Mouse (Mus musculus): ENCODE measurements at regions not wholly inside any gene's neighbourhood (a gene's known extent, or its start where the extent isn't known, plus 50 kb on each side); places are given as distances from the start of the nearest gene placed in this dataset.

GRCm38 (mm10) chr3:41407988-41408387 is 147.5 kb upstream of the Jade1 start:
- WGBS = 80% methylated on average over 9 of the region's 9 CpGs
- H3K27ac ChIP-seq = peak overlapping the region; percentile 73; the same call in 1 of the 2 replicates
- peak overlapping the region; percentile 45 for H3K4me3 ChIP-seq
- H3K9ac ChIP-seq = peak overlapping the region; percentile 67; the same call in 1 of the 2 replicates
- ATAC-seq = peak; percentile 11; the same call in 1 of the 2 replicates
- peak overlapping the region; percentile 70 for H3K4me2 ChIP-seq
- H3K27me3 ChIP-seq = 0 out of 2 replicates have a peak, but pooled peaks cover 6% of the 10 kb centered on the region
- H3K36me3 ChIP-seq (ENCODE audit: poor library complexity, severe bottlenecking) = no peaks in the 10 kb centered on the region
- no peaks in the 10 kb centered on the region; the same call in 1 of the 2 replicates for H3K9me3 ChIP-seq (replicated peaks)
- H3K4me1 ChIP-seq = peaks cover 15% of the 10 kb centered on the region

GRCm38 (mm10) chr3:41407520-41407919 is 148.0 kb upstream of the Jade1 start:
- Histone ChIP-seq H3K27ac (no peak overlapping the region), H3K4me2 (no peak overlapping the region), H3K9me3 (replicated peaks) (no peaks in the 10 kb centered on the region; the same call in 1 of the 2 replicates), H3K9ac (no peak overlapping the region), H3K27me3 (0 out of 2 replicates have a peak, but pooled peaks cover 6% of the 10 kb centered on the region), H3K4me3 (no peak overlapping the region), H3K36me3 (ENCODE audit: poor library complexity, severe bottlenecking) (no peaks in the 10 kb centered on the region), H3K4me1 (peaks cover 15% of the 10 kb centered on the region)
- 86% methylated on average over 1 of the region's 1 CpGs for WGBS
- no peak for ATAC-seq

DNA sequence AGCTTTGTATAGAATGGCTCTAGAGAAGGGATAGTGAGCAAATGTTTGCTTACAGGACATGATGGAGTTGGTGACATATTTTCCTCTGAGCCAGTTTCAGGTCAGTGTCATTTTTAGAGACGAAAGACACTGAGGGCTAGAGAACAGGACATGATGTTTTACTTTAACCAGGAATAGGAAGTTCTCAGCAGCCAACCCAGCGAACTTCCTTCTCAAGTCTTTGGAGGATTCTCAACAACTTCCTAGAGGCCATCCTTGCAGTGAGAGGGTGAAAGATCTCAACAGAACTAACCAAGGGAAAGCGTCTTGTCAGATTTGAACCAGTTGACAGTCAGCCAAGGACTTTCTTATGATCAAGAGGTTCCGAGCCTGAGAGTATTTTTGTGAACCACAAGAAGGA is 153.7 kb upstream of the Jade1 start:
- ATAC-seq = no peak
- Histone ChIP-seq H3K4me2 (no peak overlapping the region), H3K4me1 (peaks cover 6% of the 10 kb centered on the region; the same call in 1 of the 2 replicates), H3K4me3 (no peak overlapping the region), H3K27ac (no peak overlapping the region), H3K9ac (no peak overlapping the region), H3K36me3 (ENCODE audit: poor library complexity, severe bottlenecking) (no peaks in the 10 kb centered on the region), H3K9me3 (replicated peaks) (no peaks in the 10 kb centered on the region), H3K27me3 (no peaks in the 10 kb centered on the region)
- WGBS = 89% methylated on average over 4 of the region's 4 CpGs

DNA sequence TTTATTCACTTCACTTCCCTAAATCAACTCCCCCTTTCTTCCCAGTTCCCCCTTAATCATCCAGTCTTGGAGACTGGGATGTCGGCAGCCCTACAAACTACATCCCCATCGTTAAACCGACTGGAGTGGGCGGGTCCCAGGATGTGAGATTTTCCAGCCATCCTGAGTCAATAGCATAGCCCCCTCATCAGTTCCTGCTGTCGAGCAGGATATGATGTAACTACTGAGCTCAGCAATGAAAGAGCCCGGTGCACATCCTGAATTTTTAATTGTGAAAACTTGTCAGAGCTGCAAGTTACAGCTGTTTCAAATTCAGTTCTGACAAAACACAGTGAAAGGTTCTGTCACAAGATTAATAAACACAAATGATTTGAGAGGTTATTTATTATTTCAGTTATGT is 165.7 kb upstream of the Jade1 start:
- Histone ChIP-seq H3K9ac (no peak overlapping the region), H3K4me2 (no peak overlapping the region), H3K4me1 (no peaks in the 10 kb centered on the region), H3K27me3 (no peaks in the 10 kb centered on the region), H3K36me3 (ENCODE audit: poor library complexity, severe bottlenecking) (no peaks in the 10 kb centered on the region), H3K27ac (no peak overlapping the region), H3K9me3 (replicated peaks) (no peaks in the 10 kb centered on the region), H3K4me3 (no peak overlapping the region)
- WGBS = 67% methylated on average over 6 of the region's 6 CpGs
- no peak for ATAC-seq

- H3K27me3 ChIP-seq = no peaks in the 10 kb centered on the region
- no peak overlapping the region for H3K4me2 ChIP-seq
- H3K27ac ChIP-seq = no peak overlapping the region
- no peak overlapping the region for H3K9ac ChIP-seq
- H3K4me1 ChIP-seq = no peaks in the 10 kb centered on the region
- no peaks in the 10 kb centered on the region for H3K9me3 ChIP-seq (replicated peaks)
- ATAC-seq = no peak
- WGBS = 52% methylated on average over 9 of the region's 9 CpGs
- no peaks in the 10 kb centered on the region for H3K36me3 ChIP-seq (ENCODE audit: poor library complexity, severe bottlenecking)
- no peak overlapping the region for H3K4me3 ChIP-seq
Observed at GRCm38 (mm10) chr3:41387469-41388212, 167.9 kb upstream of the Jade1 start.

DNA sequence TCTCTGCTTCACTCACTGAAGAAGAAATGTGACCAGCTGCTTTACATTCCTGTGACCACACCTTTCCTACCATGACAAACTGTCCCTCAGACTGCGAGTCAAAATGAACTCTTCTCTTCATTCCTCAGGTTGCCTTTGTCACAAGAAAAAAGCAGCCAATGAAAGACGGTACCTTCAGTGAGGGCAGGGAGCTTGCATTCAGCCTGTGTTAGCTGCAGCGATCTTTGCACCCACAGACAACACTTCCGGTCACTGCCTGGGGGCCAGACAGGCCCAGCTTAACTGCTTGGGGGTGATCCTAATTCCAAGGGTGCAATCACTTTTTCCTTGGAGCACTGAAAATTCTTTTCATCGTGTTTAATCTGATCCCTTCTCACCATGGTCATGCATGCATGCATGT is 169.2 kb upstream of the Jade1 start:
- H3K4me2 ChIP-seq = no peak overlapping the region
- WGBS = 61% methylated on average over 5 of the region's 5 CpGs
- H3K9me3 ChIP-seq (replicated peaks) = no peaks in the 10 kb centered on the region
- H3K36me3 ChIP-seq (ENCODE audit: poor library complexity, severe bottlenecking) = no peaks in the 10 kb centered on the region
- no peak for ATAC-seq
- no peak overlapping the region for H3K27ac ChIP-seq
- no peak overlapping the region for H3K9ac ChIP-seq
- H3K27me3 ChIP-seq = no peaks in the 10 kb centered on the region
- no peaks in the 10 kb centered on the region for H3K4me1 ChIP-seq
- no peak overlapping the region for H3K4me3 ChIP-seq

- 87% methylated on average over 10 of the region's 10 CpGs for WGBS
- H3K4me2 ChIP-seq = no peak overlapping the region
- no peaks in the 10 kb centered on the region for H3K27me3 ChIP-seq
- no peak overlapping the region for H3K27ac ChIP-seq
- no peak overlapping the region for H3K9ac ChIP-seq
- no peak for ATAC-seq
- H3K4me3 ChIP-seq = no peak overlapping the region
- H3K9me3 ChIP-seq (replicated peaks) = no peaks in the 10 kb centered on the region
- H3K36me3 ChIP-seq (ENCODE audit: poor library complexity, severe bottlenecking) = no peaks in the 10 kb centered on the region
- H3K4me1 ChIP-seq = no peaks in the 10 kb centered on the region
Observed at GRCm38 (mm10) chr3:41384410-41384809, 171.1 kb upstream of the Jade1 start.

- no peak for ATAC-seq
- Histone ChIP-seq H3K27ac (no peak overlapping the region; the same call in 1 of the 2 replicates), H3K4me2 (no peak overlapping the region), H3K4me1 (peaks cover 32% of the 10 kb centered on the region), H3K27me3 (no peaks in the 10 kb centered on the region), H3K9me3 (replicated peaks) (no peaks in the 10 kb centered on the region), H3K36me3 (ENCODE audit: poor library complexity, severe bottlenecking) (no peaks in the 10 kb centered on the region), H3K4me3 (no peak overlapping the region), H3K9ac (no peak overlapping the region)
- 77% methylated on average over 5 of the region's 5 CpGs for WGBS
Observed at GRCm38 (mm10) chr3:41378576-41378975, 177.0 kb upstream of the Jade1 start.

- WGBS = 39% methylated on average over 5 of the region's 5 CpGs
- H3K9ac ChIP-seq = no peak overlapping the region
- no peaks in the 10 kb centered on the region for H3K27me3 ChIP-seq
- peak overlapping the region; percentile 59 for H3K27ac ChIP-seq
- no peak overlapping the region for H3K4me3 ChIP-seq
- no peaks in the 10 kb centered on the region for H3K36me3 ChIP-seq (ENCODE audit: poor library complexity, severe bottlenecking)
- H3K4me1 ChIP-seq = peaks cover 32% of the 10 kb centered on the region
- H3K9me3 ChIP-seq (replicated peaks) = no peaks in the 10 kb centered on the region
- no peak overlapping the region for H3K4me2 ChIP-seq
- ATAC-seq = peak; percentile 46
Observed at GRCm38 (mm10) chr3:41377826-41378406, 177.6 kb upstream of the Jade1 start.

GRCm38 (mm10) chr3:41376848-41377582 is 178.5 kb upstream of the Jade1 start:
- Histone ChIP-seq H3K27ac (peak overlapping the region; percentile 32; the same call in 1 of the 2 replicates), H3K9ac (no peak overlapping the region), H3K4me2 (no peak overlapping the region), H3K4me1 (peaks cover 32% of the 10 kb centered on the region), H3K4me3 (no peak overlapping the region), H3K36me3 (ENCODE audit: poor library complexity, severe bottlenecking) (no peaks in the 10 kb centered on the region), H3K27me3 (no peaks in the 10 kb centered on the region), H3K9me3 (replicated peaks) (no peaks in the 10 kb centered on the region)
- 50% methylated on average over 6 of the region's 6 CpGs for WGBS
- peak; percentile 42 for ATAC-seq

GRCm38 (mm10) chr3:41375230-41375930 is 180.2 kb upstream of the Jade1 start:
- peaks cover 32% of the 10 kb centered on the region for H3K4me1 ChIP-seq
- H3K27me3 ChIP-seq = no peaks in the 10 kb centered on the region
- 86% methylated on average over 2 of the region's 2 CpGs for WGBS
- H3K4me2 ChIP-seq = no peak overlapping the region
- H3K36me3 ChIP-seq (ENCODE audit: poor library complexity, severe bottlenecking) = no peaks in the 10 kb centered on the region
- no peak overlapping the region for H3K4me3 ChIP-seq
- no peak overlapping the region; the same call in 1 of the 2 replicates for H3K27ac ChIP-seq
- H3K9ac ChIP-seq = no peak overlapping the region
- ATAC-seq = no peak
- no peaks in the 10 kb centered on the region for H3K9me3 ChIP-seq (replicated peaks)

Data from forebrain, embryonic 13.5 days (tissue).